Mouse (Mus musculus) brain, embryonic 14.5 days (tissue): Measurements from ENCODE around the gene Olfr874. TPM values are rescaled to one million over a fixed set of nuclear protein-coding genes. Genes with fewer than 3 reads are reported as not detected.

Source experiments
- DNase-seq: peaks from one replicate; pipeline ENCODE4 v3.0.0-alpha.2; 2011; ENCODE audit warnings: low read depth
- CTCF ChIP-seq: fragments of 200-500 bp; IDR thresholded peaks from 2 replicates; pipeline ENCODE4 v1.5.1; 2012; ENCODE audit warnings: inconsistent platforms, mild to moderate bottlenecking, moderate library complexity, borderline replicate concordance; ENCODE audit not compliant: insufficient read depth, insufficient read length; ENCODE audit errors: extremely low read depth
- POLR2A ChIP-seq: fragments of 200-500 bp; IDR thresholded peaks from 2 replicates; pipeline ENCODE4 v1.6.1; 2012; ENCODE audit warnings: mild to moderate bottlenecking, inconsistent platforms, borderline replicate concordance; ENCODE audit not compliant: poor library complexity, insufficient read depth, insufficient read length, severe bottlenecking; ENCODE audit errors: extremely low read depth
- polyA plus RNA-seq: library from polyadenylated mRNA; depleted of rRNA; stranded (reverse); fragments of >200 nt; gene quantifications from 2 replicates; pipeline ENCODE4 v1.2.3, GENCODE M21; 2012; rRNA removed

Gene Olfr874
- polyA plus RNA-seq, 1 experiment, result 0.10 TPM

DNA sequence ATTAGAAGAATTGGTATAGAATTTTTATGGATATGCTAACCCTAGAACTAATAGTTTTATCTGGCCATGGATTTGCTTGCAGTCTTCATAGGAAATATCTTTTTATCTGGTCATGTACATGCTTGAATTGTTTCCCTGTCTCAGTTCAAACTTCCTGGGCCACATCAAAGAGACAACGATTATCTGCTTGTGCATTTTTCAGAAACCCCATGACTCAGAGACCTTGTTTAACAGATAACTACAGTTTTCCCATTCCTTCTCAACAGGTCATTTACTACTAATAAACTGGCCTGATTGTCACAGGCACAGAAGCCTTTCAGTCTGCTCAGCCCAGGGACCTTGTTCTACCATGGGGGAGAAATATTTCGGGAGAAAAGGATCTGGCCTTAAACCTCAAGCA lies 41.5 kb downstream of the Olfr874 start:
- TF ChIP-seq CTCF, result no peak
- TF ChIP-seq POLR2A, result no peak
- DNase-seq, result no peak

Other genes with a start within 250 kb of the Olfr874 start
- 32.6 and 34.7 TPM in 2 replicates for gene Esam, start 217.0 kb upstream of the Olfr874 start, polyA plus RNA-seq
- gene Vsig2, start 205.9 kb upstream of the Olfr874 start, polyA plus RNA-seq, result 2.9 and 4.3 TPM in 2 replicates
- gene Nrgn, start 192.2 kb upstream of the Olfr874 start, polyA plus RNA-seq, result 9.2 and 12.3 TPM in 2 replicates
- gene Siae, start 189.4 kb upstream of the Olfr874 start, polyA plus RNA-seq, result 5.7 and 7.8 TPM in 2 replicates
- gene Spa17, start 131.4 kb upstream of the Olfr874 start, polyA plus RNA-seq, result 4.4 and 4.8 TPM in 2 replicates
- gene Tbrg1, start 87.8 kb upstream of the Olfr874 start, polyA plus RNA-seq, result 49.7 and 52.0 TPM in 2 replicates
- 0.13 and 3.2 TPM in 2 replicates for gene Panx3, start 75.9 kb upstream of the Olfr874 start, polyA plus RNA-seq
- gene Olfr160, start 28.9 kb upstream of the Olfr874 start, polyA plus RNA-seq, result not detected in 2 replicates
- 0.03 TPM in 1 of 2 replicates, not detected in the other for gene Olfr875, start 26.8 kb downstream of the Olfr874 start, polyA plus RNA-seq
- gene Olfr876, start 57.9 kb downstream of the Olfr874 start, polyA plus RNA-seq, result not detected in 2 replicates
- not detected in 2 replicates for gene Olfr877, start 109.2 kb downstream of the Olfr874 start, polyA plus RNA-seq
- not detected in 2 replicates for gene Olfr145, start 151.6 kb downstream of the Olfr874 start, polyA plus RNA-seq
- not detected in 2 replicates for gene Olfr878, start 172.7 kb downstream of the Olfr874 start, polyA plus RNA-seq
- gene Olfr881, start 246.7 kb downstream of the Olfr874 start, polyA plus RNA-seq, result not detected in 2 replicates